Mouse (Mus musculus) induced T-regulatory cell, adult 2 months (primary cell): ENCODE measurements around the gene Ccdc127.
A peak's percentile ranks its signal among the peaks of the same experiment; 100 is the strongest.

Source experiments
- DNase-seq: peaks from one replicate; pipeline ENCODE4 v3.0.0-alpha.2; 2012; ENCODE audit warnings: low read depth

Gene Ccdc127

DNA sequence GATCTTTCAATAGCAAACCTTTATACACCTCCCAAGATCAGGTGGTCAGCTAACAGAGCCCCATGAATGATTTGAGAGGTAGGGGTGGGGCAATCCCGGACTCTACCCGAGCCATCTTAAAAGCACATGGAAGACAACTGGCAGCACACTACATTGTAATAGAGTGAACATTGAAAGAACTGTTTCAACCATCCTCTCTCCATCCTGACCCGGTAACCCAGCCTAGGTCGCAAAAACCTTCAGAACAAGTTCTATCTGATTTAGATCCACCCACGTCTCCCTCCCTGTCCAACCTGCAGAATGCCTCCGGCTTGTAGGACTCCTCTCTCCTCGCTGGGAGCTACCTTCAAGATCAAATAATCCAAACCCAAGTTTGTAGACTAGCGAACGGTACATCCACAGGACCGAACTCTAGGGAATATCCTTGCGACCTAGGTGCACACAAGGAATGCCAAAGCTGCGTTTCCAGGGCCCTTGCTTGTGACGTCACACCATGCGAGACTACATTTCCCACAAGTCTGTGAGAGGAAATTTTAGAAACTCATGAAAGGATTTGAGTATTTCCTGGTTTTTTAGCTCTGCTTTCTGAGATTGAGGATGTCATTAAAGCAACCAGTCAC is 40.4 kb downstream of the Ccdc127 start, which contains the start of gene Zfp72:
TSS of gene Zfp72 (minus strand) at position 466 of the 620 bp plus-strand sequence.
- peak; percentile 73 for DNase-seq

DNA sequence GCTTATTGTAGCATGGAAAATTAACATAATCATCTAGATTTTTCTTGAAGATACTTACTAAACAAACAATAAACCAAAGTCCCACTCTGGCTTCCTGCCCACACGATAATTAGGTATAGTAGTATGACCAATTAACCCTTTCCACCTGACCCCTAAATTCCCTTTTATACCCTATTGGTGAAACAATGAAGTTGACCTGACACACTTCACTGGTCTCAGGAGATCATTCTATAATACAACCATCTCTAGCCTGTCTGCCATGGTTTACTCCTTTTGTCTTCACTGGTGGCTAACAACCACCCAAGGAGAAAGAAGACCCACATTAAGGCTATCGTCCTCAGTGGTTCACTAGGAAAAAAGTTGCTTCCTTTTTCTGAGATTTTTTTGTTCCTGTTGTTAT is 41.0 kb downstream of the Ccdc127 start:
- no peak for DNase-seq

- DNase-seq, result no peak
These were observed 49.3 kb downstream of the Ccdc127 start, which contains the start of gene Ftl1-ps1 for GRCm38 (mm10) chr13:74399298-74399839. Ftl1-ps1 (plus strand) TSS chr13:74399694.
